Mouse (Mus musculus): ENCODE measurements at regions not wholly inside any gene's neighbourhood (a gene's known extent, or its start where the extent isn't known, plus 50 kb on each side); places are given as distances from the start of the nearest gene placed in this dataset.

DNA sequence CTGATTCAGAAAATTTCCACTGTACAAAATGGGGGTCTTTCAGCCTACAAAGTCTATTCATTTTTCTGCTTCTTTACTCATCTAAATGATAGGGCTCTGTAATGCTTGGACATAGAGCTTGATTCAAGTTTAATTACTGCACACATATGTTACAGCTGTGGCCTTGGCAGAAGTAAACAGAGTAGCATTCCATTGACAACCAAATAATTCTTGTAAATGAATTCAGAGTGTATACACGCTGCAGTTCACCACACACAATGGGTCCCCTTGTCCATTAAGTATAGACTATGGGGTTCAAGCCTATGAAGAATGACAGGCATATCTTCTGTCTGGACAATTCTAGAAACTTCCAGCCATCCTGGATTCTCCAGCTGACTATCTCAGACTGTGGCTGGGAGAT lies 541.9 kb downstream of the Adgrl2 start:
- no peak for DNase-seq (ENCODE audit: low read depth in 1 of 2, low spot score in 2 of 2)

DNA sequence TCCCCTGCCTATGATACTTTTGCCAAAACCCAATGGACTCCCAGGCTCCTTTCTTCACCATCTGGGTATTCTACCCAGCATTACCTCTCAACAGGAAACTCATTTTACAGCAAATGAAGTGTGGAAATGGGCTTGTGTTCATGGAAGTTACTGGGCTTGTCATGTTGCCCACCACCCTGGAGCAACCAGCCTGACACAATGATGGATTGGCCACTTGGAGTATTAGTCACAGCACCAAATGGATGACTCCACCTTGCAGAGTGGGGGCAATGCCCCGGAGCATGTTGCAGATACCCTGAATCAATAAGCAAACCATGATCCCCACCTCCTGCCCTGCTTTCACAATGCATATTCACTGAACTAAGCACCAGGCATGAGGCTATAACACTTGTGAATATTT lies 543.5 kb downstream of the Adgrl2 start:
- no peak for DNase-seq (ENCODE audit: low read depth in 1 of 2, low spot score in 2 of 2)

DNA sequence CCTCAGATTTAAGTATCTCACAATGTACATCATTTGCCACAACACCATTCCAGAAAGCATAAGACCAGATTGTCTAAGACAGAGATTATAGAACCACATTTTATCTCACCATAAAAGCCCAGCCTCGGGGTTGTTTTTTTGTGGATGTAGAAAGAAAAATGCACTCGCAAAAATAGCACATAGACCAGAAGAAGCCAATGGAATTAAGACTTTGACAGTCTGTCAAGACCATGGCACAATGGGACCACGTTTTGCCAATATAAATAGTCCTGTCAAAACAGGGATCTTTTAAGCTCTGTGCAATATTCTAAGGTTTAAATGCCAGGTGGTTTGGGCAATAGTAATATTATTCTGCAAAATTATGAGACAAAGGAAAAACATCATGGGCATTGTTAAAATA lies 547.3 kb downstream of the Adgrl2 start:
- no peak for DNase-seq (ENCODE audit: low read depth in 1 of 2, low spot score in 2 of 2)

GRCm38 (mm10) chr3:148434033-148434432 lies 556.3 kb downstream of the Adgrl2 start:
- DNase-seq (ENCODE audit: low read depth in 1 of 2, low spot score in 2 of 2), result no peak

GRCm38 (mm10) chr3:148429012-148429865 lies 561.1 kb downstream of the Adgrl2 start:
- no peak for DNase-seq (ENCODE audit: low read depth in 1 of 2, low spot score in 2 of 2)

- no peak for DNase-seq (ENCODE audit: low read depth in 1 of 2, low spot score in 2 of 2)
These were observed 566.3 kb downstream of the Adgrl2 start for GRCm38 (mm10) chr3:148424089-148424488.

DNA sequence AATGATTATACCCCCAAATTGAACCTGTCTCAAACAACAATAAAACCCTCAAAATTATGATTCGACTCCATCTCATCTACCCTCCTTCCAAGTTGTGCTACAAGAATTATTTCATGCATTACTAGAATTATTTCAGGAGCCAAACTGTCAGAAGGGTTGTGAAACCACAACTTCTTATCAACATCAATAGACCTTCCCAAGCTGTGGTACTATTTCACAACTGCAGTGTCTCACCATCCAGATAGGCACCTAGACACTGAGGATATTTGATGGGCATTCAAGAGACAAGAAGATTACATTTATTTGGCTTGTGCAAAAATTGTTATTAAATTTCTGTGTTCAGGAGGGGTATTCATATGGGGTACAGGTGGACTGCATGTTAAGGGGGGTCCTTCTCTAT lies 567.0 kb downstream of the Adgrl2 start:
- no peak for DNase-seq (ENCODE audit: low read depth in 1 of 2, low spot score in 2 of 2)

GRCm38 (mm10) chr3:148422720-148423119 lies 567.6 kb downstream of the Adgrl2 start:
- no peak for DNase-seq (ENCODE audit: low read depth in 1 of 2, low spot score in 2 of 2)

DNA sequence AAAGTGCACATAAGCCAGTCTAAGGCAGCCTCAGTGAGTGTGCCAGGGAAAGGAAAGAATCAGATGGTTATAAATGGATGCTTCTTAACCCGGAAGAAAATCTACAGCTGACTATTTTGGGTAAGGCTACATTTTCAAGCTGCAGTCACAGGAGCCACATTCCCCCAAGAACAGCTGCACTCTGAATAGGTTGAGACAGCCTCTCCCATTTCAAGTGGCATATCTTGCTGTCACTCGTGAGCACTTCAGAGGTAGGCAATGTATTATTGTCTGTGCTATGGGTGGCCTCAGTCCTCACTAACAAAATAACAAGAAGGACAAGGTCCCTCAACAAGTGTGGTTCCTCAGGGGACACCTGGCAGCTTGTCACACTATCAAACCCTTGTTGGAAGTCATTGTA lies 568.1 kb downstream of the Adgrl2 start:
- DNase-seq (ENCODE audit: low read depth in 1 of 2, low spot score in 2 of 2), result no peak

- DNase-seq (ENCODE audit: low read depth in 1 of 2, low spot score in 2 of 2), result no peak
These were observed 570.1 kb downstream of the Adgrl2 start for GRCm38 (mm10) chr3:148420303-148420702.

DNA sequence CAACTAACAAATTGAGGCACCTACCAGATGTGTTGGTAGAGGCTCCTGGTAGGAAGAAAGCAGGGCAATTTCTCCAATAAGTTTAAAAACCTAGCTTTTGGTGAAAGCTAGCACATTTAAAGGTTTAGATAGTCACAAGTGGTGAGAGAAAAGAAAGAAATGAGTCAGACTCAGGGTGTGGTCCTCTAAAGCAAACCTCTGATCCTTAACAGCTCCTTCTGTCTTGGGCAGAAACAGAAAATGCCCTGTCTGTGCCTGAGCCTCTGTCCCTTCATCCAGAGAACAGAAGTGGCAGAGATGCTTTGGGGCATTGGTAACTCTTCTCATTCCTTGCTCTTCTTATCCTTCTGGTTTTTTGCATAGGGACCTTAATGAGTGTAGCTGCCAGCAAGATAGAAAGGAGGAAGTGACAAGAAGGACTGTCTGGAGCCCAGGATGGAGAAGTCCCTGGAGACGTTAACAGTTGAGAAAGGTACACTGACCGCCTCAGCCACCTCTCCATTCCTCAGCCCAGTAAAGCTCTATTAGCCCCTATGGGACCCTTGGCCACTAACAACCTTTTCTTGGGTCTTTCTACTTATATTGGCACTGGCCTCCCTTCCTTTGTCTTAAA lies 570.8 kb downstream of the Adgrl2 start:
- DNase-seq (ENCODE audit: low read depth in 1 of 2, low spot score in 2 of 2), result no peak

- DNase-seq (ENCODE audit: low read depth in 1 of 2, low spot score in 2 of 2), result no peak
These were observed 572.3 kb downstream of the Adgrl2 start for GRCm38 (mm10) chr3:148418067-148418466.

GRCm38 (mm10) chr3:148415443-148415842 lies 574.9 kb downstream of the Adgrl2 start:
- DNase-seq (ENCODE audit: low read depth in 1 of 2, low spot score in 2 of 2), result no peak

DNA sequence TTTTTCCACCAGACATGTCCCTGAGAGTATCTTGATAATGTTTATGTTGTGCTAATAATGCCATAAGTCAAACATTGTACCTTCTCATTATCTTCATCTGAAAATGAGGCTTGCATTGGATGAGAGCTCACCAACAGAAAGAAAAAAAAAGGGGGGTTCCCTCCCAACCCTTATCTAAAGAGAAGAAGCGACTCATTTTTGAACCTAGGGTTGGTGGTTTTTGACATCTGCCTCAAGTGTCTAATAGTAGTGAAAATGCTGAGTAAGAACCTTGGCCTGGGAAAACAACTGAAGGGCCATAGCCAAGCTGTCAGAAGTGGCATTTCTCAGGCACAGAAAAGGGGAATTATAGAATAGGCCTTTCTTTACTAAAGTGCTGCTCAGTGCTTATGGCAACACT lies 577.3 kb downstream of the Adgrl2 start:
- DNase-seq (ENCODE audit: low read depth in 1 of 2, low spot score in 2 of 2), result no peak

GRCm38 (mm10) chr3:148412191-148412590 lies 578.2 kb downstream of the Adgrl2 start:
- no peak for DNase-seq (ENCODE audit: low read depth in 1 of 2, low spot score in 2 of 2)

GRCm38 (mm10) chr3:148398349-148398748 lies 592.0 kb downstream of the Adgrl2 start:
- no peak for DNase-seq (ENCODE audit: low read depth in 1 of 2, low spot score in 2 of 2)

DNA sequence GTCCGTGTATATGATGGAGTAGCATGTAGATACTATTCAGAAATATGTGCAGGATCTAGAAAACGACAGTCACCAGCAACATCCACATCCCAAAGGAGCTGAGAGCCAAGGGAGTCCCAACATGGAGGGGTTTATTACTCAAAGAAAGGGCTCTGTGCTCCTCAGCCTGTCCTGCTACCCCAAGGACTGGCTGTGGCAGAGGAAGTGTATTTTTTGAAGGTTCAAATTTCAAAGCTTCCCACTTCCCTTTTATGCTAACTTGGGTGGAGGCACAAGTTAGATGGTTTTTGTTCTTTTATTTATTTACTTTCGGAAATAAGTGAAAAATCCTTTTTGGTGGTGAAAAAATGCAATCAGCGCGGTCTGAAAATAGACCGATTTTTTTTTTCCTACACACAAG lies 602.8 kb downstream of the Adgrl2 start:
- no peak for DNase-seq (ENCODE audit: low read depth in 1 of 2, low spot score in 2 of 2)

GRCm38 (mm10) chr3:148385712-148386111 lies 604.6 kb downstream of the Adgrl2 start:
- DNase-seq (ENCODE audit: low read depth in 1 of 2, low spot score in 2 of 2), result no peak

- no peak for DNase-seq (ENCODE audit: low read depth in 1 of 2, low spot score in 2 of 2)
These were observed 609.3 kb downstream of the Adgrl2 start for GRCm38 (mm10) chr3:148381057-148381456.

- no peak for DNase-seq (ENCODE audit: low read depth in 1 of 2, low spot score in 2 of 2)
These were observed 627.0 kb downstream of the Adgrl2 start for GRCm38 (mm10) chr3:148363331-148363730.

- no peak for DNase-seq (ENCODE audit: low read depth in 1 of 2, low spot score in 2 of 2)
These were observed 627.9 kb downstream of the Adgrl2 start for GRCm38 (mm10) chr3:148362453-148362864.

- DNase-seq (ENCODE audit: low read depth in 1 of 2, low spot score in 2 of 2), result no peak
These were observed 646.6 kb downstream of the Adgrl2 start for GRCm38 (mm10) chr3:148343633-148344361.
